Mouse (Mus musculus) splenic B cell, adult 2 months (primary cell): ENCODE data around the gene Sf3b4.
A peak's percentile ranks its signal among the peaks of the same experiment; 100 is the strongest.

Source experiments
- DNase-seq: peaks from one replicate; pipeline ENCODE4 v3.0.0-alpha.2; 2011; ENCODE audit warnings: low read depth, low spot score
- H3K27me3 ChIP-seq: 2 replicates; pipeline ENCODE4 v1.6.1; 2012; ENCODE audit warnings: mild to moderate bottlenecking, low read length, moderate library complexity, mixed read lengths; ENCODE audit not compliant: control insufficient read depth, poor library complexity, insufficient read depth, severe bottlenecking
- H3K36me3 ChIP-seq: 2 replicates; pipeline ENCODE4 v1.6.1; 2012; ENCODE audit warnings: mild to moderate bottlenecking, low read length, moderate library complexity, mixed read lengths; ENCODE audit not compliant: control insufficient read depth, poor library complexity, insufficient read depth, severe bottlenecking

The Sf3b4 gene

DNA sequence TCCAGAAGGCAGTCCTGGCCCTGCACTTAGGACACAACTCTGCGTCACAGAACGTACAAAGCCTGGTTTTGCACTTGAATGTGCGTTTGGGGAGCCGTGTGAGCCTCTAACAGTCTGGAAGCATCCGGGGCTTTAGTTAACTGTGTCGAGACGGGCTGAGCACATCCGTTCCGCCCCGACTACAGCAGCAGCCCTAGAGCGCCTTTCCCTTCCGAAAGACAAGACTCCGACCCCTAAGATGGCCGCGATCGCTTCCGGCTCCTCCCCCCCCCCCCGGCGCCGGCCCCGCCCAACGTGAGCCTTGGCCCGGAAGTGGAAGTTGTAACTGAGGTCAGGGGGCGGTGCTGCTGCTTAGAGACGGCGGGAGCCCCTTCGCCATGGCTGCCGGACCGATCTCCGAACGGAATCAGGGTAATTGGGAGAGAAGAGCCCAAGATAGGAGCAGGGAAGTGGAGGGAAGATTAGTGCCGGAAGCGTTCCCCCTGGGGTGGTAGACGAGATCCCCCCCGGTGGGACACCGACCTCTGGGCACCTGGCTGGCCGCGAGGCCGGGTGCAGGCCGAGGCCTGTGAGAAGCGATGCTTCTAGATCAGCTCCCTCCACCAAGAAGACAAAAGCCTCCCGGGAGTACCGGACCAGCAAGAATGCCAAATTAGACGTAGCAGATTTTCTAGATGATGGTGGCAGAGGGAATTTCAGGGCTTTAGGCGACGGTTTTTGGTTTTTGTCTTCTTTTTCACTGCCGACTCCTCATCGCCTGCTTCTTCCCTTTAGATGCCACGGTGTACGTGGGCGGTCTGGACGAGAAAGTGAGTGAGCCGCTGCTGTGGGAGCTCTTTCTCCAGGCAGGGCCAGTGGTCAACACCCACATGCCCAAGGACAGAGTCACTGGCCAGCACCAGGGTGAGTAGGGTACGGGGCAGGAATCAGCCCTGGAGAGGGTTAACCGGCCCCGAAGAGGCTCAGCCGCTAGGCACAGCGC, at the start of gene Sf3b4:
Gene Sf3b4 (plus strand): TSS at position 136 of the 982 bp plus-strand sequence.
- Histone ChIP-seq H3K27me3 (no peaks in the 10 kb centered on the region), H3K36me3 (peaks cover 7% of the 10 kb centered on the region; the same call in 1 of the 2 replicates)
- DNase-seq, result peak; percentile 94

DNA sequence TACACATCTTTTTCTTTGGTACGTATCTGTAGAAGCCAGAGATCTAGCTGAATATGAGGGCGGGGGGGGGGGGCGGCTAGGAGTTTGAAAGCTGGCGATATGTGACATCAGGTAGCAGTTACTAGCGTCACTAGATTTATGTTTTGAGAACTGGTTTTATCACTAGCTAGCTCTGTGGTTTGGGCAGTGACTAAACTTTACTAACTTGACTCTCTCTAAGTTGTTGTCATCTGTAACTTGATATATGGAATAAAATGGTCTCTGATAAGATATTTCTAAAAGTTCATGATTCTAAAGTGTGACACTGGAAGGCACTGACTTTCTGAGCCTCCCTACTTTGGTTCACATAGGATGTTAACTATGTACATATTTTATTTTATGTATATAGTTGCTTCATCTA, 47.9 kb upstream of the Sf3b4 start:
- H3K27me3 ChIP-seq, result no peaks in the 10 kb centered on the region
- no peaks in the 10 kb centered on the region for H3K36me3 ChIP-seq
- no peak for DNase-seq

DNA sequence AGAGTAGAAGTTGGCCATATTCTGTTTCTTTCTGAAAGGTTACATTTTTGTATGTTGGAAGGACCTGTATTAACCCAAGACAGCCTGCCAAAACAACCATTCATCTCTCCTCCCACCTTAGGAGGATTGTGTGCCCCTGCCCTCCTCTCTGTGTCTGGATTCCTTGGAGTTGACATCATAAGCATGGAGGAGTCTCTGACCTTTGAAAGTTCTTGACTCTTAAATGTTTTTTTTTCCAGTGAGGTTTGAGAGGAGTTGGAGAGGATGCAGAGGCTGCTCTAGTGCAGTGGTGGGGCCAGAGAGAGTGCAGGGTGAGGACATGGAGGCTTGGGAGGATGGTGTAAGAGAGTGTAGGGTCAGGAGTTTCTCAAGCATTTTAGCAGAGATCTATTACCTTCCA, 44.0 kb upstream of the Sf3b4 start:
- DNase-seq, result no peak
- Histone ChIP-seq H3K27me3 (no peaks in the 10 kb centered on the region), H3K36me3 (no peaks in the 10 kb centered on the region)

DNA sequence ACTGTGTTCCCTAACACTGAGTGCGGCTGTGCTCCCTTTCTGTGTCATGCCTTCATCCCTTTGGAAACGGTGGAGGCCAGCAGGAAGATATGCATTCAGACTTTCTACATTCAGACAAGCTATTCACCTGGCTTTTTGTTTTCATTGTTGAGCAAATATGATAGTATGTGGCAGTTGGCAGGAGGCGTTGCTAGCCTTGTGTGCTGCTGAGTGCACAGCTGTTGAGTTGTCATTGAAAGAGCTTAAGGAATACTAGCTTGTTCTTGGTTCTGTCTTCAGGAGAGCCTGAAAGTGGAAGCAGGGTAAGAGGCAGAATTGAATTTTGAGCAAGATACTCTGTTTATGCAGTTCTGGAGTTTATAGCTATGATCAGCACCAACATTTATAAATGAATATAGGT, 39.7 kb upstream of the Sf3b4 start:
- DNase-seq, result no peak
- 0 out of 2 replicates have a peak, but pooled peaks cover 2% of the 10 kb centered on the region for H3K36me3 ChIP-seq
- H3K27me3 ChIP-seq, result no peaks in the 10 kb centered on the region

DNA sequence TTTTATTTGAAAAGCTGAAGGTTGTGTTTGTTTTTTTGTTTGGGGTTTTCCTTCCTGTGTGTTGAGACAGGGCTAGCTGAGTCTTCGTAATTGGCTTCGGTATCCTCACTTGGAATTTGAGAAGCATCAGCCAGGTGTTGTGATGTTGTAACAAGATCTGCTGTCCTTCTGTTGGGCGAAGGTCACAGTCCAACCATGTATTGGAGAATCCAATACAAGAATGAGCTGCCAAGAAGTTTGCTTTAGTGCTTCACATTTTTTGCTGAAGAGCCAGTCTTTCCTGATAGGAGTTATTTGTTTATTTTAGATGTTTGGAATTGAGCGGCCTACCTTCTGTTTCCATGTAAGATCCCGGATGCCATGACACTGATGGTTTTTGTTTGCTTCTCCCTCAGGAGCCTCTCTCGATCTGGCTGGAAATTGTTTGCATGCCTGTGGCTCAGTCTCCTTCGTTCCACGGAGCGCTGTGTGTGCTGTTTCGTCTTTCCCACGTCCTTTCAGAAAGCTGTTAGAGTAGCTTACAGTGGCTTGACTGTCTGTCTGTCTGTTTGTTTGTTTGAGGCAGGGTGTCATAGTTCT, 38.7 kb upstream of the Sf3b4 start:
- Histone ChIP-seq H3K27me3 (no peaks in the 10 kb centered on the region), H3K36me3 (0 out of 2 replicates have a peak, but pooled peaks cover 2% of the 10 kb centered on the region)
- no peak for DNase-seq

DNA sequence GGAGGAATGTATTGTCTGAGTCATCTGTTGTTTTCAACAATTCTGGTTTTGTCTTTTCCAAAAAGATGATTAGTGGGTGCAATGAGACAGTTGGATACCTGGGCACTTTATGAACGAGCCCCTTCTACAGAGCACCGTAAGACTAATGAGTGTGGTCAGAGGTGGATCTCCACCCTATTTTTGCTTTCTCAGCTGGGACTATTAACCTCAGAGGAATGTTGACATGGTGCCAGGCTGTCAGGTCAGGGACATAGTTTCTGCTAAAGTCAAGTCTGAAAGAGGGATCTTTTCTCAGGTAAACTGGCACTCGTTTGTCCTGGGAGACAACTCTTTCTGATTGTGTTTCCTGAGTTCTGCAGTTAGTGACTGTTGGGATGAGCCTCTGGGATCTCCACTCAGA, 37.1 kb upstream of the Sf3b4 start:
- Histone ChIP-seq H3K36me3 (0 out of 2 replicates have a peak, but pooled peaks cover 2% of the 10 kb centered on the region), H3K27me3 (no peaks in the 10 kb centered on the region)
- DNase-seq, result no peak

DNA sequence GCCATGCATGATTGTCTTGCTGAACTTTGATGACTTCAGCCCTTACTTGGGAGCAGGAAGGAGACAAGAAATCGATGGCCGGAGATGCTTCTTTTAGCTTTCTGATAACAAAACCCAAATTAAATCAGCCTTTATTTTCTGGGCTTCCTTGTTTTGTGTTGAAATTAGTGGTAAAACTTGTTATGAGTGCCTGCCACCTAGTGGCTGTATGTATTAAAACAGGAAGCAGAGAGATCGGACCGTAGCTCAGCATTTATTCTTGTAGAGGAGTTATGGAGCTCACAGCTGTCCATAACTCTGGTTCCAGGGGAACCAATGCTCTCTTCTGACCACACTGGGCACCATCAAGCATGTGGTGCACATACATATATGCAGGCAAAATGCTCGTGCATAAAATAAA, 24.2 kb upstream of the Sf3b4 start:
- Histone ChIP-seq H3K27me3 (no peaks in the 10 kb centered on the region), H3K36me3 (peaks cover 21% of the 10 kb centered on the region; the same call in 1 of the 2 replicates)
- peak; percentile 85 for DNase-seq

DNA sequence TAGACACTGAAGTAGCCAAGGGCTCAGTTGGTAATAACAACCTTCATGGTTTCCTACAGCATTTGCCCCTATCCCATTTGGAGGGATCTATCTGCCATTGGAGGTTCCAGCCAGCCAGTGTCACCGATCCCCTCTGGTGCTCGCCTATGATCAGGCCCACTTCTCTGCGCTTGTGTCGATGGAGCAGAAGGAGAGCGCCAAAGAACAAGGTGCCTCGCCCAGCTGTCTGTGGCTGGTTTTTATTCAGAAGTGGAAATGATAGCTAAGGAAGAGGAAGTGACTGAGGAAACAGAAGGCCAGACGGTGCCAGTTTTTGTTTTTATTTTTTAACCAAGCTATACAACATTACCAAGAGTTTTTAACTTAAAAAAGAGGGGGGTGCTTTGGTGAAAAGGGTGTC, 20.3 kb upstream of the Sf3b4 start:
- peaks cover 15% of the 10 kb centered on the region for H3K36me3 ChIP-seq
- DNase-seq, result peak; percentile 26
- no peaks in the 10 kb centered on the region for H3K27me3 ChIP-seq

DNA sequence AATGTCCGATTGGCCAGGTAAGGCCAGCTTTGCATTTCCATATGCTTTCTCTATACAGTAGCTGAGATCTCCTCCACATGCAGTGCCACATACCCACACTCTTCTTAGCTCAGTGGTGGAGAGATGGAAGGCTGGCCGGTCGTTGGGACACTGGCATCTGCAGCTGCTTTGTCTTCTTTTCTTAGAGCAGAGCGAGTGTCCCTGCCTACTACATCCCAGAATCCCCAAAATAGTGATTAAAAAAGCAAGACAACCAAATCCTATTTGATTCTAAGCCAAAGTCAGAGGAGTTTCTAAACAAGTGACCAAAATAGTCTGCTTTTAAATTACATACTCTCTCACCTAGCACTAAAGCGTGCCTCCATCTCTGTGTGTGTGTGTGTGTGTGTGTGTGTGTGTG, 19.5 kb upstream of the Sf3b4 start:
- H3K36me3 ChIP-seq, result peaks cover 14% of the 10 kb centered on the region
- DNase-seq, result no peak
- H3K27me3 ChIP-seq, result no peaks in the 10 kb centered on the region

DNA sequence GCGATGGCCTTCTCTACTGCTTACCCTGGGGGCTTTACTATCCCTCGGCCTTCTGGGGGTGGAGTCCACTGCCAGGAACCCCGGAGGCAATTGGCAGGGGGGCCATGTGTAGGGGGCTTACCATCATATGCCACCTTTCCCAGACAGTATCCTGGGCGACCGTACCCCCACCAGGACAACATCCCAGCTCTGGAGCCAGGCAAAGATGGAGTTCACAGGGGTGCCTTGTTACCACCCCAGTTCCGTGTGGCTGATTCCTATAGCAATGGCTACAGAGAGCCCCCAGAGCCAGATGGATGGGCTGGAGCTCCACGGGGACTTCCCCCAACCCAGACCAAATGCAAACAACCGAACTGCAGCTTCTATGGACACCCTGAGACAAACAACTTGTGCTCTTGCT, 16.6 kb upstream of the Sf3b4 start:
- DNase-seq, result no peak
- no peaks in the 10 kb centered on the region for H3K27me3 ChIP-seq
- peaks cover 14% of the 10 kb centered on the region for H3K36me3 ChIP-seq

DNA sequence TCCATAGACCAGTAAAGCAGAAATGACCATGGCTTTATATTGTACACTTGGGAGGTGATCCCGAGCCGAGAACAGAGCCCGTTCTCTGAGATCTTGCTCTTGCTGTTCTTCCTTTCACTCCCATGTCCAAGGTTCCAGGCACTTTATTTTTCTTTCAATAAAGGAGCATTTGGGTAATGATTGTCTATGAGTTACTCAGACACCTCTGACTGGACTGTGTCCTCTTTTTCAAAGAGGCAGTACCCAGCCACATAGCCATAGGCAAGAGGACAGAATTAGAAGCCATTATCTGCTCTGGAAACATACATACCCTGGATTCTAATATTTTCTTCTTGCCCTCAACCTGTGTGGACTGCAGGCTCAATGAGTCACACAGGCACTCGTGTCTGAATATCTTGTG, 12.3 kb upstream of the Sf3b4 start:
- Histone ChIP-seq H3K27me3 (no peaks in the 10 kb centered on the region), H3K36me3 (peaks cover 5% of the 10 kb centered on the region)
- DNase-seq, result no peak

DNA sequence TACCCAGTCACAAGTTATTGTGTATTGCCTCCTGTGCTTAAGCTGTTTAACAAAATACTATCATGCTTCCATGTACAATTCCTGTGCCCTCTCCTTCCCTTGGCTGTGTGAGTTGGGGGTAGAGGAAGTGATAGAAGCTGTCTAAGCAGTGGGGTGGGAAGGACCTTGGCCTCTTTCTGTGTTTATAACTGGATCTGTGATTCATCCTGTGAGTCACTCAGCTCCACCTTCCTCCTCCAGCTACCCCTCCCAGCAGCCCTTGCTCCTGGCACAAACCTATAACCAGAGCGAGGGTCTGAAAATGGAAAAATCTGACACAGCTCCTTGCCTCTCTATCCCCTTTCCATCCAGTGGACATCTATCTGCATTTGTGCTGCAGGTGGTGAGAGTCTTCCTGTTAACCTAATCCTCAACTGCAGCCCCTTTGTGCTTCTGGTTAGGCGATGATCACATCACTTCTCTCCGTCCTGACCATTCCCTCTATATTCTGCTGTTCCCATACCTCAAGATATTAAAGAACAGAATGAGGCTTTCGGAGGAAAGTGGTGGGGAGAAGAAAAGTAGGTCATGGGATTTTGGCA, 11.8 kb upstream of the Sf3b4 start:
- no peak for DNase-seq
- H3K27me3 ChIP-seq, result no peaks in the 10 kb centered on the region

DNA sequence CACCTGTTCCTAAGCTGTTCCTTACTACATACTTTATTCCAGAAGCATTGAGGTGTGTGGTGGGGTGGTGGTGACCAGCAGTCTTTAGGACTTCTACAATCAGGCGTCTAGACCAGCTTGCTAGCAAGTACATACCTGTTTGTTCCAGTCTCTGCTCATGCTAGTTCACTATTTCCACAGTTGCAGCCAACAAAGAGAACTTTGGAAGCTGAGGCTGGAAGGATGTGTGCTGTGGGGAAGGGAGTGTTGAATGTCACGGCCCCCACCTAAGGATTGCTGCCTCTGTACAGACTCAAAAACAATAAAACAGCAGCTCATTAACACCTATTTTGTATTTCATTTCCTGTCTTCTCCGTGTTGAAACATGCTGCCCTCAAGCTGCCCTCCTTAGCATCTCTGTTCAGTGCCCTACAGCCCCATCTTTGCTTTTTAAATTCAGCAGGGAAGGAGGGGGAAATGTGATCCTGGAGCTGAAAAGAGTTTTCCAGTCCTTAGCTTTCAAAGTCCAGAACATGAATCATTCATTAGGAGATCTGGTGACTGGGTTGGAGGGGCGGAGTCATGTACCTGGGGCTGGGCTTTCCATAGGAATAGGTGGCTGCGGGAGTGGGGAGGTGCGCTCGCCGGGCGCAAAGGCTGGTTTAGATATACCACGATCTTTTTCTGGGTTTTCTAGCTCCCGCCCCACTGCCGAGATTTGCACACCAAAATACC, 11.2 kb upstream of the Sf3b4 start:
- Histone ChIP-seq H3K36me3 (0 out of 2 replicates have a peak, but pooled peaks cover 2% of the 10 kb centered on the region), H3K27me3 (no peaks in the 10 kb centered on the region)
- DNase-seq, result no peak

More for the DNA sequence above, 11.8 kb upstream of the Sf3b4 start:
- H3K36me3 ChIP-seq, result peaks cover 2% of the 10 kb centered on the region; the same call in 1 of the 2 replicates
